8 mouse cellular contexts compared by ENCODE assay signal in the genomic region with DNA sequence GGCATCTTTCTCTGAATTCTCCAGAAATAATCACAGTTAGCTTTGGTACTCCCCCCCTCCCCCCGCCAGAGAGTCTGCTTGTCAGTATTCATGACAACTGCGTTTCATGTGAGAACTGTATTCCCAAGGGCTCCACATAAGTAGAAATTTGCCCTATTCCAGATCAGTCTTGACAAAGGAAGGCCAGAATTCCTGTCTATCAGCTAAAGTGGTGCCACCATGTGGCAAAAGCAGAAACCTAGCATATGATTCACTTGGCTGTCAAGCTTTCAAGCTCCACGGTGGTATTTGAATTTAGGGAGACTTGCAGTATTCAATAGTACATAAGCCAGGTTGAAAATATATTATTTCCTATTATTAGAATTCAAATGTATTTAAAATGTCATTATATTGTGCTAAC. TPM values are rescaled to one million over a fixed set of nuclear protein-coding genes. Genes with fewer than 3 reads are reported as not detected.
DNase-seq lines count a peak whose midpoint lies in the region; TF ChIP-seq lines count a peak whose summit lies in the region.

No protein-coding gene starts in this region.

- no peak for TF ChIP-seq CTCF in kidney, adult 2 months (conservative IDR thresholded peaks at IDR 0.05; ENCODE audit: insufficient read depth, insufficient read length, low read depth, low read length)

- no peak for TF ChIP-seq POLR2A in kidney, adult 2 months (IDR thresholded peaks at IDR 0.05; ENCODE audit: low read depth, low read length)

- H3K36me3 ChIP-seq in kidney, adult 2 months (ENCODE audit: control insufficient read depth, insufficient read depth, low read length), result no peaks in the 10 kb centered on the region

- H3K4me1 ChIP-seq in kidney, adult 2 months (ENCODE audit: control insufficient read depth, insufficient read depth, low read length), result no peaks in the 10 kb centered on the region

- H3K27me3 ChIP-seq in kidney, adult 2 months (replicated peaks; ENCODE audit: control insufficient read depth, insufficient read depth, low read length), result no peaks in the 10 kb centered on the region

- H3K27ac ChIP-seq in kidney, adult 2 months (ENCODE audit: insufficient read depth, low read depth, low read length), result no peak overlapping the region

- 31% methylated on average over 3 of the region's 3 CpGs for WGBS in kidney, adult 2 months

- peak; percentile 1 for DNase-seq in kidney, adult 2 months
- no peak for DNase-seq in kidney, adult 11 months
- DNase-seq in Muller cell, postnatal 12 days (ENCODE audit: inconsistent ontology term), result peak; percentile 39
- peak; percentile 14 for DNase-seq in embryo, embryonic 10 days (ENCODE audit: low spot score)
- peak; percentile 3 to 40 for DNase-seq in layer of hippocampus, postnatal 14 days (ENCODE audit: low spot score in 2 of 2)
- peak; percentile 6 for DNase-seq in telencephalon, adult 2 months (ENCODE audit: low read depth, low spot score)
- DNase-seq in urinary bladder, postnatal 36 days (ENCODE audit: low spot score in 2 of 2), result no peak
- no peak for DNase-seq in cerebellum, adult 9-10 months

- no peak overlapping the region for H3K4me3 ChIP-seq in kidney, adult 2 months (ENCODE audit: insufficient read depth, low read depth, low read length)

RNA-seq across cellular contexts. Expression of a gene that starts 0.6 kb away (rescaled TPM):
- polyA plus RNA-seq in kidney, adult 2 months (2012; rRNA removed), result not detected in 2 replicates
- not detected for total RNA-seq in layer of hippocampus, postnatal 14 days (2021)

Comparison
In these comparisons a context has a peak if more than half of its experiments do, and no peak if none do; other contexts are left out.
1. DNase-seq: peak in kidney, adult 2 months (single experiment), Muller cell, postnatal 12 days (single experiment), embryo, embryonic 10 days (single experiment), layer of hippocampus, postnatal 14 days (2 of 2) and telencephalon, adult 2 months (single experiment); none in kidney, adult 11 months (single experiment), urinary bladder, postnatal 36 days (0 of 2) and cerebellum, adult 9-10 months (single experiment).